Mouse (Mus musculus) heart, adult 2 months (tissue): ENCODE measurements around the gene Tmem110. TPM values are rescaled to one million over a fixed set of nuclear protein-coding genes. Genes with fewer than 3 reads are reported as not detected.

Source experiments
- DNase-seq, 2 experiments: peaks; one replicate each; pipeline ENCODE4 v3.0.0; 2021
- H3K27ac ChIP-seq: fragments of 200-600 bp; 2 replicates; pipeline ENCODE4 v1.8.1; 2022
- H3K27me3 ChIP-seq: fragments of 200-500 bp; 2 replicates; pipeline ENCODE4 v1.6.1; 2012; ENCODE audit warnings: mild to moderate bottlenecking, low read length, inconsistent platforms, mixed read lengths; ENCODE audit not compliant: control insufficient read depth, insufficient read depth
- H3K36me3 ChIP-seq: fragments of 200-500 bp; 2 replicates; pipeline ENCODE4 v1.6.1; 2012; ENCODE audit warnings: low read length, inconsistent platforms; ENCODE audit not compliant: control insufficient read depth, insufficient read depth
- H3K4me1 ChIP-seq: fragments of 200-500 bp; 2 replicates; pipeline ENCODE4 v1.6.1; 2011; ENCODE audit warnings: low read length; ENCODE audit not compliant: control insufficient read depth, insufficient read depth
- H3K4me3 ChIP-seq: fragments of 200-600 bp; 2 replicates; pipeline ENCODE4 v1.8.1; 2022
- H3K79me2 ChIP-seq: fragments of 200-500 bp; replicated peaks from 2 replicates; pipeline ENCODE4 v1.6.1; 2012; ENCODE audit warnings: mild to moderate bottlenecking, inconsistent platforms, low read length, moderate library complexity, mixed read lengths; ENCODE audit not compliant: control insufficient read depth, insufficient read depth
- H3K9ac ChIP-seq: fragments of 200-500 bp; 2 replicates; pipeline ENCODE4 v1.6.1; 2012; ENCODE audit warnings: low read depth, mild to moderate bottlenecking, control low read depth, inconsistent platforms, low read length, mixed read lengths
- CTCF ChIP-seq: fragments of 200-600 bp; IDR thresholded peaks from 2 replicates; pipeline ENCODE4 v1.8.1; 2022; ENCODE audit warnings: antibody characterized with exemption, mild to moderate bottlenecking, moderate library complexity
- EP300 ChIP-seq: fragments of 200-500 bp; IDR thresholded peaks from 2 replicates; pipeline ENCODE4 v1.6.1; 2011; ENCODE audit warnings: low read depth, low read length, control low read depth; ENCODE audit not compliant: insufficient read depth
- POLR2A ChIP-seq: fragments of 200-500 bp; IDR thresholded peaks from 2 replicates; pipeline ENCODE4 v1.6.1; 2011; ENCODE audit warnings: mild to moderate bottlenecking, low read depth, low read length, control low read depth; ENCODE audit not compliant: insufficient read depth
- WGBS: fragments of 180-500 bp; shearing (Covaris S2); methylation state at CpG from one replicate; pipeline ENCODE4 v1.1.7; 2018; 5-methylcytosine and 5-hydroxymethylcytosine counted together
- intact Hi-C: fragments of 180-260 bp; cut with DNase I; formaldehyde crosslinking; loops from one replicate; pipeline ENCODE4 v1.15.1; 2025
- polyA plus RNA-seq: library from polyadenylated mRNA; depleted of rRNA; stranded (reverse); fragments of >200 nt; gene quantifications from 2 replicates; pipeline ENCODE4 v1.2.3, GENCODE M21; 2012
- total RNA-seq, 2 experiments: library from RNA; stranded (reverse); gene quantifications; 2 replicates each; pipeline ENCODE4 v1.2.3; 2021

The Tmem110 gene
- total and polyA plus RNA-seq, 3 experiments = 7.3 to 13.1 (median 9.4) TPM

- no peaks in the 10 kb centered on the region for H3K79me2 ChIP-seq
- TF ChIP-seq EP300 = no peak
- no peak for TF ChIP-seq CTCF
- no peak for TF ChIP-seq POLR2A
- 62% methylated on average over 10 of the region's 10 CpGs for WGBS
- no peak overlapping the region for H3K27ac ChIP-seq
- H3K4me1 ChIP-seq = peaks cover 7% of the 10 kb centered on the region
- H3K4me3 ChIP-seq = no peak overlapping the region
- intact Hi-C loops = no loop called here
- H3K9ac ChIP-seq = no peak overlapping the region
- no peaks in the 10 kb centered on the region for H3K36me3 ChIP-seq
- no peaks in the 10 kb centered on the region for H3K27me3 ChIP-seq
- DNase-seq = no peak
Measured at GRCm38 (mm10) chr14:30856885-30857507, 31.6 kb downstream of the Tmem110 start.

GRCm38 (mm10) chr14:30857990-30858389 lies 32.6 kb downstream of the Tmem110 start:
- Histone ChIP-seq H3K36me3 (no peaks in the 10 kb centered on the region), H3K4me1 (peaks cover 4% of the 10 kb centered on the region), H3K9ac (no peak overlapping the region), H3K4me3 (no peak overlapping the region), H3K27me3 (no peaks in the 10 kb centered on the region), H3K27ac (no peak overlapping the region), H3K79me2 (no peaks in the 10 kb centered on the region)
- TF ChIP-seq CTCF (peak; percentile 65), POLR2A (no peak)
- WGBS = 77% methylated on average over 4 of the region's 4 CpGs
- DNase-seq = no peak
- intact Hi-C loops = no loop called here

DNA sequence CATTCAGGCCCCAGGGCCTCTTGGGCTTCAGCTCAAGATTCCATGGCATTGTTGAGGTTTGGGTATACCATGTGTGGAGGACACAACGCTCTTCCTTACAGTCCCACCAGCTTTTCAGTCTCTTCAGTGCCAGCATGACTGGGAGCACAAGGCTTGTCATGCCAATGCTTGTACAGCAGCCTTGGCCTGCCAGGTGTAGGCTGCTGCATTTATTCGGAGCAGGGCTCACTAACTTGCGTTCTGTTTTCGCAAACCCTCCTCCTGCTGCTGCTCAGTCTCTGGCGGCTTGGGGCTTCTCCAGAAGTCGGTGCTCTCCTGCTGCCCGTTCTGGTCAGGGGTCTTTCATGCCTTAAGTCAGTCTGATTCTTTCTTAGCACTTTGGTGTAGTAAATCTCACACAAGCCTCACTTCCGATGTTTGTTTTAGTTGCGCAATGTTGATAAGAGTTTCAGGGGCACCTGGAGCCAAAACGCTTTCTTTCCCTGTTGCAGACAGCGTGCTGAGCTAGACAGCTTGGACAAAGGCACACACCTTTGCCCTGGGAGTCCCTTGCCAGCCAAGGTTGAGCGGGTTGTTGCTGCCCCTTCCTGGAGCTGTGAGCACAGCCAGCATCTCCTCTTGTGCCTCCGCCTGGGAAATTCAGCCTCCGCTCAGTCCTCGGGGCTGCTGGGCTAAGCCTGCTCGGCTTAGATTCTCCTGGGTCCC lies 36.2 kb downstream of the Tmem110 start:
- Histone ChIP-seq H3K4me3 (no peak overlapping the region), H3K4me1 (peaks cover 1% of the 10 kb centered on the region; the same call in 1 of the 2 replicates), H3K9ac (no peak overlapping the region), H3K79me2 (no peaks in the 10 kb centered on the region), H3K27me3 (no peaks in the 10 kb centered on the region), H3K27ac (no peak overlapping the region), H3K36me3 (no peaks in the 10 kb centered on the region)
- DNase-seq = no peak
- intact Hi-C loops = no loop called here
- WGBS = 58% methylated on average over 16 of the region's 16 CpGs
- TF ChIP-seq EP300 (no peak), CTCF (no peak), POLR2A (no peak)

- TF ChIP-seq CTCF (no peak), POLR2A (no peak), EP300 (no peak)
- intact Hi-C loops = no loop called here
- 69% methylated on average over 9 of the region's 9 CpGs for WGBS
- Histone ChIP-seq H3K9ac (no peak overlapping the region), H3K36me3 (no peaks in the 10 kb centered on the region), H3K79me2 (no peaks in the 10 kb centered on the region), H3K4me3 (no peak overlapping the region), H3K27ac (no peak overlapping the region), H3K4me1 (peaks cover 3% of the 10 kb centered on the region), H3K27me3 (no peaks in the 10 kb centered on the region)
- DNase-seq = no peak
Measured at GRCm38 (mm10) chr14:30862368-30862767, 37.0 kb downstream of the Tmem110 start.

DNA sequence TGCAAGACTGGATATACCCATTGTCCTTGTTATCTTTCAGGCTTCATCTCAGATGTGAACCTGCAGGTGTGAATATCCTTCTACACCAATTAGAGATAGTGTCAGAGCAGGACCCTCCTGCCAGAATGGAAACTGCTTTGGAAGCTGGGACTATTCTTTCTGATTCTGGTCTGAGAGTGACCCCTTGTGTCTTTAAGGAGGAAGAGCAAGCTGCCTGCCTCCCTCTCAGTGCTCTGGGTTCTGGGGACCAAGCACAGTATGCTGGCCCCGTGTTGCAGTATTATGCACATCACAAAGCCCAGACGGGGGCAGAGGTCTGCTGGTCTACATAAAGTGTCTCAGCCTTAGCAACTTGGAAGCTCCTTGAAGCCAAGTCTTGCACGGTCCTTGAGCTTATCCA lies 39.9 kb downstream of the Tmem110 start:
- Histone ChIP-seq H3K27ac (no peak overlapping the region), H3K36me3 (peaks cover 2% of the 10 kb centered on the region; the same call in 1 of the 2 replicates), H3K79me2 (no peaks in the 10 kb centered on the region), H3K4me1 (peaks cover 12% of the 10 kb centered on the region), H3K9ac (no peak overlapping the region), H3K27me3 (no peaks in the 10 kb centered on the region), H3K4me3 (no peak overlapping the region)
- intact Hi-C loops = loop anchor here (1.0 to 5.0 kb wide), 4 partner anchors 38 to 273 kb away; partner anchors contain the start of gene Tmem110
- 74% methylated on average over 3 of the region's 3 CpGs for WGBS
- TF ChIP-seq CTCF (peak; percentile 79), EP300 (no peak)
- no peak for DNase-seq

- no peak; the same call in none of the 2 replicates for TF ChIP-seq CTCF
- peak; percentile 77 for TF ChIP-seq EP300
- Histone ChIP-seq H3K9ac (no peak overlapping the region), H3K27ac (no peak overlapping the region; the same call in 1 of the 2 replicates), H3K4me1 (peaks cover 12% of the 10 kb centered on the region), H3K36me3 (peaks cover 2% of the 10 kb centered on the region; the same call in 1 of the 2 replicates), H3K79me2 (no peaks in the 10 kb centered on the region), H3K4me3 (no peak overlapping the region), H3K27me3 (no peaks in the 10 kb centered on the region)
- 19% methylated on average over 5 of the region's 5 CpGs for WGBS
- peak; percentile 75 to 77 for DNase-seq
- intact Hi-C loops = loop anchor here (1.0 to 5.0 kb wide), 5 partner anchors 14 to 275 kb away; partner anchors contain the start of gene Tmem110
Measured at GRCm38 (mm10) chr14:30867042-30867441, 41.7 kb downstream of the Tmem110 start.
